Mouse (Mus musculus): ENCODE results near the gene Gzmb. TPM values are rescaled to one million over a fixed set of nuclear protein-coding genes. Genes with fewer than 3 reads are reported as not detected.
"Not testable (repeated sequence)": the region's sequence is repeated elsewhere in the genome, so short reads cannot be mapped to it uniquely, and the experiment has no call there.

Gzmb gene
- polyA plus RNA-seq, 1 experiment from 2014 or later, result not detected

GRCm38 (mm10) chr14:56288651-56289050 is 26.6 kb upstream of the Gzmb start:
- H3K27ac ChIP-seq (ENCODE audit: low read depth, low read length), result no peak overlapping the region
- H3K9ac ChIP-seq (ENCODE audit: low read length), result no peak overlapping the region
- 67% methylated on average over 5 of the region's 5 CpGs for WGBS
- no peak for ATAC-seq
- no peak overlapping the region for H3K4me3 ChIP-seq (ENCODE audit: low read depth, low read length)
- no peaks in the 10 kb centered on the region for H3K4me1 ChIP-seq (ENCODE audit: control insufficient read depth, insufficient read depth, low read length)
- DNase-seq (ENCODE audit: low spot score), result no peak
- H3K4me2 ChIP-seq (ENCODE audit: low read length), result no peak overlapping the region
- no peaks in the 10 kb centered on the region for H3K27me3 ChIP-seq (replicated peaks; ENCODE audit: control insufficient read depth, insufficient read depth, low read length)
- H3K36me3 ChIP-seq (ENCODE audit: control insufficient read depth, insufficient read depth, low read length), result no peaks in the 10 kb centered on the region
- no peaks in the 10 kb centered on the region for H3K9me3 ChIP-seq (replicated peaks; ENCODE audit: control insufficient read depth, low read length)

- H3K27me3 ChIP-seq (replicated peaks; ENCODE audit: control insufficient read depth, insufficient read depth, low read length), result no peaks in the 10 kb centered on the region
- H3K27ac ChIP-seq (ENCODE audit: low read depth, low read length), result no peak overlapping the region
- H3K36me3 ChIP-seq (ENCODE audit: control insufficient read depth, insufficient read depth, low read length), result no peaks in the 10 kb centered on the region
- no peak for ATAC-seq
- H3K9me3 ChIP-seq (replicated peaks; ENCODE audit: control insufficient read depth, low read length), result no peaks in the 10 kb centered on the region
- H3K4me3 ChIP-seq (ENCODE audit: low read depth, low read length), result no peak overlapping the region
- no peak overlapping the region for H3K4me2 ChIP-seq (ENCODE audit: low read length)
- no peak for DNase-seq (ENCODE audit: low spot score)
- WGBS, result 76% methylated on average over 5 of the region's 5 CpGs
- no peaks in the 10 kb centered on the region for H3K4me1 ChIP-seq (ENCODE audit: control insufficient read depth, insufficient read depth, low read length)
- no peak overlapping the region for H3K9ac ChIP-seq (ENCODE audit: low read length)
Observed at GRCm38 (mm10) chr14:56287806-56288205, 25.7 kb upstream of the Gzmb start.

- Histone ChIP-seq H3K4me1 (ENCODE audit: control insufficient read depth, insufficient read depth, low read length) (no peaks in the 10 kb centered on the region), H3K9ac (ENCODE audit: low read length) (no peak overlapping the region), H3K9me3 (replicated peaks; ENCODE audit: control insufficient read depth, low read length) (no peaks in the 10 kb centered on the region), H3K4me3 (ENCODE audit: low read depth, low read length) (no peak overlapping the region), H3K27me3 (replicated peaks; ENCODE audit: control insufficient read depth, insufficient read depth, low read length) (no peaks in the 10 kb centered on the region), H3K4me2 (ENCODE audit: low read length) (no peak overlapping the region), H3K36me3 (ENCODE audit: control insufficient read depth, insufficient read depth, low read length) (no peaks in the 10 kb centered on the region), H3K27ac (ENCODE audit: low read depth, low read length) (no peak overlapping the region)
- ATAC-seq (no peak), DNase-seq (ENCODE audit: low spot score) (peak; percentile 6)
- WGBS, result 84% methylated on average over 6 of the region's 6 CpGs
Observed at GRCm38 (mm10) chr14:56284356-56285325, 22.6 kb upstream of the Gzmb start.

GRCm38 (mm10) chr14:56283816-56284215 is 21.8 kb upstream of the Gzmb start:
- H3K4me3 ChIP-seq (ENCODE audit: low read depth, low read length), result no peak overlapping the region
- H3K4me1 ChIP-seq (ENCODE audit: control insufficient read depth, insufficient read depth, low read length), result no peaks in the 10 kb centered on the region
- H3K36me3 ChIP-seq (ENCODE audit: control insufficient read depth, insufficient read depth, low read length), result no peaks in the 10 kb centered on the region
- no peak overlapping the region for H3K27ac ChIP-seq (ENCODE audit: low read depth, low read length)
- no peak overlapping the region for H3K4me2 ChIP-seq (ENCODE audit: low read length)
- no peaks in the 10 kb centered on the region for H3K9me3 ChIP-seq (replicated peaks; ENCODE audit: control insufficient read depth, low read length)
- 88% methylated on average over 1 of the region's 1 CpGs for WGBS
- ATAC-seq, result no peak
- DNase-seq (ENCODE audit: low spot score), result no peak
- H3K27me3 ChIP-seq (replicated peaks; ENCODE audit: control insufficient read depth, insufficient read depth, low read length), result no peaks in the 10 kb centered on the region
- no peak overlapping the region for H3K9ac ChIP-seq (ENCODE audit: low read length)

GRCm38 (mm10) chr14:56281090-56281489 is 19.0 kb upstream of the Gzmb start:
- ATAC-seq, result 0 out of 2 replicates have a peak, but pooled peaks have one; percentile 37

GRCm38 (mm10) chr14:56278691-56279090 is 16.6 kb upstream of the Gzmb start:
- not testable (repeated sequence) for H3K9me3 ChIP-seq (replicated peaks; ENCODE audit: control insufficient read depth, low read length); H3K4me2 ChIP-seq (ENCODE audit: low read length); H3K4me1 ChIP-seq (ENCODE audit: control insufficient read depth, insufficient read depth, low read length); H3K9ac ChIP-seq (ENCODE audit: low read length); DNase-seq (ENCODE audit: low spot score); H3K27ac ChIP-seq (ENCODE audit: low read depth, low read length); ATAC-seq; H3K4me3 ChIP-seq (ENCODE audit: low read depth, low read length); H3K36me3 ChIP-seq (ENCODE audit: control insufficient read depth, insufficient read depth, low read length); H3K27me3 ChIP-seq (replicated peaks; ENCODE audit: control insufficient read depth, insufficient read depth, low read length)
- WGBS, result 43% methylated on average over 7 of the region's 7 CpGs

More at GRCm38 (mm10) chr14:56281090-56281489, 19.0 kb upstream of the Gzmb start:
- DNase-seq (ENCODE audit: low spot score), result peak; percentile 73
- H3K4me2 ChIP-seq (ENCODE audit: low read length), result no peak overlapping the region
- H3K9ac ChIP-seq (ENCODE audit: low read length), result no peak overlapping the region
- no peak overlapping the region for H3K27ac ChIP-seq (ENCODE audit: low read depth, low read length)
- H3K9me3 ChIP-seq (replicated peaks; ENCODE audit: control insufficient read depth, low read length), result no peaks in the 10 kb centered on the region
- WGBS, result 49% methylated on average over 5 of the region's 5 CpGs
- H3K36me3 ChIP-seq (ENCODE audit: control insufficient read depth, insufficient read depth, low read length), result no peaks in the 10 kb centered on the region
- no peaks in the 10 kb centered on the region for H3K27me3 ChIP-seq (replicated peaks; ENCODE audit: control insufficient read depth, insufficient read depth, low read length)
- H3K4me3 ChIP-seq (ENCODE audit: low read depth, low read length), result no peak overlapping the region
- H3K4me1 ChIP-seq (ENCODE audit: control insufficient read depth, insufficient read depth, low read length), result no peaks in the 10 kb centered on the region

- not testable (repeated sequence) for H3K4me3 ChIP-seq (ENCODE audit: low read depth, low read length); H3K9me3 ChIP-seq (replicated peaks; ENCODE audit: control insufficient read depth, low read length); H3K27me3 ChIP-seq (replicated peaks; ENCODE audit: control insufficient read depth, insufficient read depth, low read length); H3K27ac ChIP-seq (ENCODE audit: low read depth, low read length); DNase-seq (ENCODE audit: low spot score); H3K4me1 ChIP-seq (ENCODE audit: control insufficient read depth, insufficient read depth, low read length); H3K9ac ChIP-seq (ENCODE audit: low read length); H3K36me3 ChIP-seq (ENCODE audit: control insufficient read depth, insufficient read depth, low read length); H3K4me2 ChIP-seq (ENCODE audit: low read length); ATAC-seq
- WGBS, result 77% methylated on average over 7 of the region's 7 CpGs
Observed at GRCm38 (mm10) chr14:56276096-56276495, 14.0 kb upstream of the Gzmb start.

GRCm38 (mm10) chr14:56266109-56266508 is 4.0 kb upstream of the Gzmb start:
- Histone ChIP-seq H3K36me3 (ENCODE audit: control insufficient read depth, insufficient read depth, low read length) (no peaks in the 10 kb centered on the region), H3K4me1 (ENCODE audit: control insufficient read depth, insufficient read depth, low read length) (no peaks in the 10 kb centered on the region), H3K4me3 (ENCODE audit: low read depth, low read length) (no peak overlapping the region), H3K27ac (ENCODE audit: low read depth, low read length) (no peak overlapping the region), H3K27me3 (replicated peaks; ENCODE audit: control insufficient read depth, insufficient read depth, low read length) (no peaks in the 10 kb centered on the region), H3K9me3 (replicated peaks; ENCODE audit: control insufficient read depth, low read length) (no peaks in the 10 kb centered on the region), H3K4me2 (ENCODE audit: low read length) (no peak overlapping the region), H3K9ac (ENCODE audit: low read length) (no peak overlapping the region)
- DNase-seq (ENCODE audit: low spot score) (no peak), ATAC-seq (no peak)
- WGBS, result 90% methylated on average over 1 of the region's 1 CpGs

- no peak overlapping the region for H3K27ac ChIP-seq (ENCODE audit: low read depth, low read length)
- no peak for ATAC-seq
- H3K36me3 ChIP-seq (ENCODE audit: control insufficient read depth, insufficient read depth, low read length), result no peaks in the 10 kb centered on the region
Observed at GRCm38 (mm10) chr14:56240409-56240808, 21.7 kb downstream of the Gzmb start.

More at GRCm38 (mm10) chr14:56240409-56240808, 21.7 kb downstream of the Gzmb start:
- H3K4me1 ChIP-seq (ENCODE audit: control insufficient read depth, insufficient read depth, low read length), result no peaks in the 10 kb centered on the region
- H3K27me3 ChIP-seq (replicated peaks; ENCODE audit: control insufficient read depth, insufficient read depth, low read length), result no peaks in the 10 kb centered on the region
- H3K9me3 ChIP-seq (replicated peaks; ENCODE audit: control insufficient read depth, low read length), result no peaks in the 10 kb centered on the region
- H3K9ac ChIP-seq (ENCODE audit: low read length), result no peak overlapping the region
- no peak overlapping the region for H3K4me3 ChIP-seq (ENCODE audit: low read depth, low read length)
- DNase-seq (ENCODE audit: low spot score), result no peak
- no peak overlapping the region for H3K4me2 ChIP-seq (ENCODE audit: low read length)
